5 mouse cellular contexts compared by ENCODE assay signal in genomic region chr2:16734381-16734780, GRCm38 (mm10).
"Had no signal": no experiment of that assay in that cellular context is flagged by ENCODE, and none has a peak within 500 bp of the region (broad histone marks: within the 10 kb centered on the region; RNA-seq: fewer than 3 reads in every experiment).

No protein-coding gene starts in this region.

- DNase-seq: kidney, postnatal 10 days; kidney, postnatal 4 days; lung, adult 2 months; right cerebral cortex, postnatal 14 days; thymus, postnatal 4 days had no signal
